Mouse (Mus musculus) midbrain, embryonic 13.5 days (tissue): ENCODE measurements around the gene Plekhg5. TPM values are rescaled to one million over a fixed set of nuclear protein-coding genes. Genes with fewer than 3 reads are reported as not detected.

ENCODE experiments used
- ATAC-seq: fragments of 200-750 bp; cut with Nextera tagmentation; 2 replicates; pipeline ENCODE4 v1.8.0; 2017; ENCODE audit warnings: mild to moderate bottlenecking, moderate TSS enrichment, moderate library complexity
- H3K27ac ChIP-seq: fragments of 300-500 bp; sonication (generic); 2 replicates; pipeline ENCODE4 v1.5.1; 2015; ENCODE audit warnings: inconsistent platforms, mild to moderate bottlenecking, moderate library complexity
- H3K27me3 ChIP-seq: fragments of 300-500 bp; sonication (generic); 2 replicates; pipeline ENCODE4 v1.6.1; 2015; ENCODE audit warnings: mild to moderate bottlenecking, inconsistent platforms
- H3K36me3 ChIP-seq: fragments of 300-500 bp; sonication (generic); 2 replicates; pipeline ENCODE4 v1.6.1; 2015; ENCODE audit warnings: mild to moderate bottlenecking, inconsistent platforms
- H3K4me1 ChIP-seq: fragments of 300-500 bp; sonication (generic); replicated peaks from 2 replicates; pipeline ENCODE4 v1.6.1; 2015; ENCODE audit warnings: inconsistent platforms
- H3K4me2 ChIP-seq: fragments of 300-500 bp; sonication (generic); replicated peaks from 2 replicates; pipeline ENCODE4 v1.6.1; 2015; ENCODE audit warnings: moderate library complexity, mild to moderate bottlenecking, inconsistent platforms
- H3K4me3 ChIP-seq: fragments of 300-500 bp; sonication (generic); replicated peaks from 2 replicates; pipeline ENCODE4 v1.5.1; 2015; ENCODE audit warnings: mild to moderate bottlenecking, inconsistent platforms
- H3K9ac ChIP-seq: fragments of 300-500 bp; sonication (generic); replicated peaks from 2 replicates; pipeline ENCODE4 v1.6.1; 2015; ENCODE audit warnings: mild to moderate bottlenecking, inconsistent platforms
- H3K9me3 ChIP-seq: fragments of 300-500 bp; sonication (generic); 2 replicates; pipeline ENCODE4 v1.6.1; 2016; ENCODE audit warnings: mild to moderate bottlenecking, inconsistent platforms
- WGBS: fragments of 180-500 bp; shearing (Covaris S2); methylation state at CpG from one replicate; pipeline ENCODE4 v1.1.7; 2015; 5-methylcytosine and 5-hydroxymethylcytosine counted together
- polyA plus RNA-seq: library from polyadenylated mRNA; unstranded; fragments of >200 nt; fragmentation: Nextera tagmentation; extraction: Ambion mirVana; gene quantifications from 2 replicates; pipeline ENCODE4 v1.2.1, GENCODE M21; 2015

Gene Plekhg5
- polyA plus RNA-seq, 1 experiment from 2014 or later = 8.4 TPM

- Histone ChIP-seq H3K4me2 (peak overlapping the region; percentile 28), H3K36me3 (no peaks in the 10 kb centered on the region), H3K27me3 (peaks cover 100% of the 10 kb centered on the region), H3K9me3 (no peaks in the 10 kb centered on the region), H3K9ac (no peak overlapping the region), H3K4me3 (peak overlapping the region; percentile 18), H3K4me1 (peaks cover 38% of the 10 kb centered on the region), H3K27ac (no peak overlapping the region)
- no peak for ATAC-seq
- WGBS = under 1% methylated on average over 31 of the region's 31 CpGs
Observed at GRCm38 (mm10) chr4:152120311-152121182, 48.2 kb downstream of the Plekhg5 start.

- H3K27ac ChIP-seq = no peak overlapping the region
- peak overlapping the region; percentile 28 for H3K4me2 ChIP-seq
- H3K4me3 ChIP-seq = peak overlapping the region; percentile 18
- WGBS = 1% methylated on average over 12 of the region's 12 CpGs
- no peak for ATAC-seq
- H3K36me3 ChIP-seq = no peaks in the 10 kb centered on the region
- H3K27me3 ChIP-seq = peaks cover 100% of the 10 kb centered on the region
- H3K9ac ChIP-seq = no peak overlapping the region
- peaks cover 38% of the 10 kb centered on the region for H3K4me1 ChIP-seq
- no peaks in the 10 kb centered on the region for H3K9me3 ChIP-seq
Observed at GRCm38 (mm10) chr4:152121183-152121505, 48.8 kb downstream of the Plekhg5 start.

- ATAC-seq = no peak
- Histone ChIP-seq H3K9me3 (no peaks in the 10 kb centered on the region), H3K27me3 (peaks cover 100% of the 10 kb centered on the region), H3K27ac (no peak overlapping the region), H3K4me1 (peaks cover 39% of the 10 kb centered on the region), H3K9ac (no peak overlapping the region), H3K36me3 (no peaks in the 10 kb centered on the region), H3K4me3 (no peak overlapping the region), H3K4me2 (no peak overlapping the region)
- 8% methylated on average over 13 of the region's 13 CpGs for WGBS
Observed at GRCm38 (mm10) chr4:152124361-152124961, 52.2 kb downstream of the Plekhg5 start.

GRCm38 (mm10) chr4:152125161-152126025 lies 53.1 kb downstream of the Plekhg5 start:
- WGBS = 3% methylated on average over 56 of the region's 56 CpGs

GRCm38 (mm10) chr4:152126026-152126920 lies 54.0 kb downstream of the Plekhg5 start:
- H3K4me1 ChIP-seq = peaks cover 31% of the 10 kb centered on the region
- H3K9me3 ChIP-seq = no peaks in the 10 kb centered on the region
- peak overlapping the region; percentile 36 for H3K9ac ChIP-seq
- H3K4me2 ChIP-seq = peak overlapping the region; percentile 48
- H3K27ac ChIP-seq = no peak overlapping the region
- 3% methylated on average over 64 of the region's 65 CpGs for WGBS
- H3K36me3 ChIP-seq = no peaks in the 10 kb centered on the region
- peaks cover 100% of the 10 kb centered on the region for H3K27me3 ChIP-seq
- peak overlapping the region; percentile 27 for H3K4me3 ChIP-seq
- ATAC-seq = no peak

More at GRCm38 (mm10) chr4:152125161-152126025, 53.1 kb downstream of the Plekhg5 start:
- Histone ChIP-seq H3K9me3 (no peaks in the 10 kb centered on the region), H3K4me1 (peaks cover 31% of the 10 kb centered on the region), H3K4me3 (peak overlapping the region; percentile 27), H3K36me3 (no peaks in the 10 kb centered on the region), H3K27me3 (peaks cover 100% of the 10 kb centered on the region), H3K27ac (no peak overlapping the region), H3K4me2 (peak overlapping the region; percentile 48), H3K9ac (no peak overlapping the region)
- ATAC-seq = no peak

- peaks cover 100% of the 10 kb centered on the region for H3K27me3 ChIP-seq
- H3K27ac ChIP-seq = no peak overlapping the region
- H3K36me3 ChIP-seq = no peaks in the 10 kb centered on the region
- H3K4me2 ChIP-seq = no peak overlapping the region
- peaks cover 38% of the 10 kb centered on the region for H3K4me1 ChIP-seq
- no peaks in the 10 kb centered on the region for H3K9me3 ChIP-seq
- 71% methylated on average over 11 of the region's 11 CpGs for WGBS
- no peak for ATAC-seq
- no peak overlapping the region for H3K9ac ChIP-seq
- H3K4me3 ChIP-seq = no peak overlapping the region
Observed at GRCm38 (mm10) chr4:152127884-152128283, 55.6 kb downstream of the Plekhg5 start.

GRCm38 (mm10) chr4:152128784-152129183 lies 56.5 kb downstream of the Plekhg5 start:
- Histone ChIP-seq H3K27ac (no peak overlapping the region), H3K9ac (no peak overlapping the region), H3K4me3 (no peak overlapping the region), H3K4me1 (peaks cover 38% of the 10 kb centered on the region), H3K36me3 (no peaks in the 10 kb centered on the region), H3K9me3 (no peaks in the 10 kb centered on the region), H3K4me2 (no peak overlapping the region), H3K27me3 (peaks cover 100% of the 10 kb centered on the region)
- no peak for ATAC-seq
- WGBS = 58% methylated on average over 5 of the region's 5 CpGs

- no peak for ATAC-seq
- no peaks in the 10 kb centered on the region for H3K36me3 ChIP-seq
- peaks cover 38% of the 10 kb centered on the region for H3K4me1 ChIP-seq
- H3K4me3 ChIP-seq = no peak overlapping the region
- H3K9ac ChIP-seq = no peak overlapping the region
- H3K27ac ChIP-seq = no peak overlapping the region
- no peak overlapping the region for H3K4me2 ChIP-seq
- peaks cover 100% of the 10 kb centered on the region for H3K27me3 ChIP-seq
- no peaks in the 10 kb centered on the region for H3K9me3 ChIP-seq
- WGBS = 19% methylated on average over 13 of the region's 13 CpGs
Observed at GRCm38 (mm10) chr4:152129395-152129930, 57.2 kb downstream of the Plekhg5 start.

GRCm38 (mm10) chr4:152130771-152131653 lies 58.7 kb downstream of the Plekhg5 start:
- Histone ChIP-seq H3K9ac (0 out of 2 replicates have a peak overlapping the region, but pooled peaks have one; percentile 32), H3K27me3 (peaks cover 95% of the 10 kb centered on the region), H3K27ac (no peak overlapping the region), H3K36me3 (no peaks in the 10 kb centered on the region), H3K9me3 (no peaks in the 10 kb centered on the region), H3K4me3 (peak overlapping the region; percentile 36), H3K4me2 (peak overlapping the region; percentile 56), H3K4me1 (peaks cover 29% of the 10 kb centered on the region)
- under 1% methylated on average over 57 of the region's 85 CpGs for WGBS
- ATAC-seq = peak; percentile 77
